Mouse (Mus musculus) kidney, embryonic 15.5 days (tissue): Measurements from ENCODE around the gene Arsa. TPM values are rescaled to one million over a fixed set of nuclear protein-coding genes. Genes with fewer than 3 reads are reported as not detected.
A peak's percentile ranks its signal among the peaks of the same experiment; 100 is the strongest.

ENCODE experiments used
- ATAC-seq: fragments of 200-750 bp; cut with Nextera tagmentation; replicated peaks from 2 replicates; pipeline ENCODE4 v1.8.0; 2017; ENCODE audit warnings: moderate TSS enrichment; ENCODE audit not compliant: low FRiP score
- H3K27ac ChIP-seq: fragments of 300-500 bp; sonication (generic); 2 replicates; pipeline ENCODE4 v1.5.1; 2015; ENCODE audit warnings: mild to moderate bottlenecking, inconsistent platforms
- H3K27me3 ChIP-seq: fragments of 300-500 bp; sonication (generic); 2 replicates; pipeline ENCODE4 v1.6.1; 2015; ENCODE audit warnings: inconsistent platforms
- H3K36me3 ChIP-seq: fragments of 300-500 bp; sonication (generic); 2 replicates; pipeline ENCODE4 v1.6.1; 2015; ENCODE audit warnings: inconsistent platforms
- H3K4me1 ChIP-seq: fragments of 300-500 bp; sonication (generic); 2 replicates; pipeline ENCODE4 v1.6.1; 2015; ENCODE audit warnings: inconsistent platforms
- H3K4me2 ChIP-seq: fragments of 300-500 bp; sonication (generic); 2 replicates; pipeline ENCODE4 v1.6.1; 2015; ENCODE audit warnings: moderate library complexity, mild to moderate bottlenecking, inconsistent platforms
- H3K4me3 ChIP-seq: fragments of 300-500 bp; sonication (generic); replicated peaks from 2 replicates; pipeline ENCODE4 v1.5.1; 2015; ENCODE audit warnings: mild to moderate bottlenecking, inconsistent platforms
- H3K9ac ChIP-seq: fragments of 300-500 bp; sonication (generic); 2 replicates; pipeline ENCODE4 v1.6.1; 2015; ENCODE audit warnings: mild to moderate bottlenecking, inconsistent platforms
- H3K9me3 ChIP-seq: fragments of 300-500 bp; sonication (generic); replicated peaks from 2 replicates; pipeline ENCODE4 v1.6.1; 2016; ENCODE audit warnings: inconsistent platforms
- WGBS: fragments of 180-500 bp; shearing (Covaris S2); methylation state at CpG from one replicate; pipeline ENCODE4 v1.1.7; 2015; ENCODE audit warnings: mixed read lengths; 5-methylcytosine and 5-hydroxymethylcytosine counted together
- polyA plus RNA-seq: library from polyadenylated mRNA; unstranded; fragments of >200 nt; fragmentation: Nextera tagmentation; extraction: Ambion mirVana; gene quantifications from 2 replicates; pipeline ENCODE4 v1.2.1, GENCODE M21; 2015

Gene Arsa
- polyA plus RNA-seq, 1 experiment from 2014 or later = 18.7 TPM

DNA sequence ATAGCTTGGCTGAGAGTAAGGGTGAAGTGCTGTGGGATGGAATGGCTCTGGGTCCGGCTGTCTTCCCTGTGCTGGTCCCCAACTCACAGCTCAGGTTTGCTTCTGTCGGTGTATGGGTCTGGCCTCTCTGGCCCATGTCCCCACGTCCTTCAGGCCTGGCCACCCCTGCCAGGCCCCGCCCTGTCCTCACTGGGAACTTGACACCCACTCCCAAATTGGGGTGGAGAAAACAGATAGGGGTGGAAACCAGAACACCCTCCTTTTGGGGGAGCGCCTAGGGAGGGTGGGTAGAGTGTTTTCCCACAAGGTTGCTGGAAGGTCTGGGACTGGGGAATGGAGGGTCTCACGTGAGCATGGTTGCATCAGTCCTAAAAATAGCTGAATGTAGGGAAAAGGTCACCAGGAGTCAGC, 51.5 kb downstream of the Arsa start, which contains the start of gene Cpt1b:
Gene Cpt1b (minus strand): TSS at position 153 of the 411 bp plus-strand sequence.
- Histone ChIP-seq H3K27me3 (no peaks in the 10 kb centered on the region), H3K9ac (no peak within 1 kb of the TSS), H3K27ac (no peak within 1 kb of the TSS), H3K36me3 (peaks cover 27% of the 10 kb centered on the region), H3K4me1 (peaks cover 23% of the 10 kb centered on the region), H3K4me2 (peak within 1 kb of the TSS; percentile 45), H3K9me3 (no peaks in the 10 kb centered on the region), H3K4me3 (no peak within 1 kb of the TSS)
- WGBS = 31% methylated on average over 6 of the region's 6 CpGs
- no peak for ATAC-seq

DNA sequence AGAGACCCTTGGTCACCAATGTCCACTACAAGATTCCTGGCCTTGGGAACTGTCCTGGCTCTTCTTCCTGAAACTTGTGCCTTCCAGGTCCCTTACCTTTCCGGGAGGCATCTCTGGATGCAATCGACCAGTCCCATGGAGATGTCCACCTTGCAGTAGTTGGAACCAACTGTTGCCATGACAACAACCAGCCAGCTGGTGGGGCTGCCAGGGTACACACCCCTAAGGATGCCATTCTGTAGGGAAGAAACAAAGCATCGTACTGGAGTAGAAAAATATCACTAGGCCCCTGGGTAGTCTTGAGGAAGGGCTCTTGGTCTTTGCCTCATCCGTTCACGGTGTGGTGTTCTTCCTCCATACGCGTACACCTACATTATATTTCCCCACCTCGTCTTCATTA, 52.6 kb downstream of the Arsa start:
- Histone ChIP-seq H3K9me3 (no peaks in the 10 kb centered on the region), H3K36me3 (peaks cover 32% of the 10 kb centered on the region), H3K4me1 (peaks cover 16% of the 10 kb centered on the region), H3K4me2 (no peak overlapping the region), H3K27me3 (no peaks in the 10 kb centered on the region), H3K27ac (no peak overlapping the region), H3K9ac (no peak overlapping the region), H3K4me3 (no peak overlapping the region)
- WGBS = 86% methylated on average over 8 of the region's 8 CpGs
- no peak for ATAC-seq

Other genes with a start within 250 kb of the Arsa start
- gene Sbf1, start 162.1 kb downstream of the Arsa start, polyA plus RNA-seq = 42.6 and 51.4 TPM in 2 replicates
- 0.71 and 0.74 TPM in 2 replicates for gene Adm2, start 154.7 kb downstream of the Arsa start, polyA plus RNA-seq
- gene Miox, start 143.0 kb downstream of the Arsa start, polyA plus RNA-seq = 6.8 and 7.1 TPM in 2 replicates
- 54.1 and 67.9 TPM in 2 replicates for gene Lmf2, start 121.8 kb downstream of the Arsa start, polyA plus RNA-seq
- gene Ncaph2, start 121.7 kb downstream of the Arsa start, polyA plus RNA-seq = 147 and 155 TPM in 2 replicates
- 7.9 and 8.2 TPM in 2 replicates for gene Sco2, start 103.6 kb downstream of the Arsa start, polyA plus RNA-seq
- 1.3 and 1.4 TPM in 2 replicates for gene Tymp, start 100.4 kb downstream of the Arsa start, polyA plus RNA-seq
- gene Odf3b, start 98.1 kb downstream of the Arsa start, polyA plus RNA-seq = 0.82 and 0.83 TPM in 2 replicates
- gene Klhdc7b, start 92.5 kb downstream of the Arsa start, polyA plus RNA-seq = not detected in 2 replicates
- not detected in 2 replicates for gene Syce3, start 66.9 kb downstream of the Arsa start, polyA plus RNA-seq
- 3.9 and 4.4 TPM in 2 replicates for gene Cpt1b, start 51.6 kb downstream of the Arsa start, polyA plus RNA-seq
- 3.7 and 3.8 TPM in 2 replicates for gene C730034F03Rik, start 47.8 kb downstream of the Arsa start, polyA plus RNA-seq
- 0.15 TPM in 1 of 2 replicates, not detected in the other for gene Gm44502, start 47.7 kb downstream of the Arsa start, polyA plus RNA-seq
- 57.2 and 62.0 TPM in 2 replicates for gene Chkb, start 47.5 kb downstream of the Arsa start, polyA plus RNA-seq
- gene Mapk8ip2, start 23.5 kb downstream of the Arsa start, polyA plus RNA-seq = 0.77 and 1.7 TPM in 2 replicates
- gene Shank3, start 22.2 kb upstream of the Arsa start, polyA plus RNA-seq = 1.8 and 2.2 TPM in 2 replicates
- 0.22 and 0.27 TPM in 2 replicates for gene Acr, start 90.9 kb upstream of the Arsa start, polyA plus RNA-seq
- gene Rabl2, start 114.5 kb upstream of the Arsa start, polyA plus RNA-seq = 53.9 and 55.9 TPM in 2 replicates